Mouse (Mus musculus) heart, postnatal 14 days (tissue): ENCODE data around the gene Dusp15. TPM values are rescaled to one million over a fixed set of nuclear protein-coding genes. Genes with fewer than 3 reads are reported as not detected.

Experiments used
- DNase-seq, 2 experiments: peaks; one replicate each; pipeline ENCODE4 v3.0.0; 2021 to 2022
- intact Hi-C: fragments of 180-260 bp; cut with DNase I; formaldehyde crosslinking; loops from one replicate; pipeline ENCODE4 v1.15.1; 2025
- total RNA-seq, 2 experiments: library from RNA; stranded (reverse); gene quantifications; 2 replicates each; pipeline ENCODE4 v1.2.3; 2021

The Dusp15 gene
- total RNA-seq, 2 experiments from 2014 or later: 0.22 TPM; not detected in 1

DNA sequence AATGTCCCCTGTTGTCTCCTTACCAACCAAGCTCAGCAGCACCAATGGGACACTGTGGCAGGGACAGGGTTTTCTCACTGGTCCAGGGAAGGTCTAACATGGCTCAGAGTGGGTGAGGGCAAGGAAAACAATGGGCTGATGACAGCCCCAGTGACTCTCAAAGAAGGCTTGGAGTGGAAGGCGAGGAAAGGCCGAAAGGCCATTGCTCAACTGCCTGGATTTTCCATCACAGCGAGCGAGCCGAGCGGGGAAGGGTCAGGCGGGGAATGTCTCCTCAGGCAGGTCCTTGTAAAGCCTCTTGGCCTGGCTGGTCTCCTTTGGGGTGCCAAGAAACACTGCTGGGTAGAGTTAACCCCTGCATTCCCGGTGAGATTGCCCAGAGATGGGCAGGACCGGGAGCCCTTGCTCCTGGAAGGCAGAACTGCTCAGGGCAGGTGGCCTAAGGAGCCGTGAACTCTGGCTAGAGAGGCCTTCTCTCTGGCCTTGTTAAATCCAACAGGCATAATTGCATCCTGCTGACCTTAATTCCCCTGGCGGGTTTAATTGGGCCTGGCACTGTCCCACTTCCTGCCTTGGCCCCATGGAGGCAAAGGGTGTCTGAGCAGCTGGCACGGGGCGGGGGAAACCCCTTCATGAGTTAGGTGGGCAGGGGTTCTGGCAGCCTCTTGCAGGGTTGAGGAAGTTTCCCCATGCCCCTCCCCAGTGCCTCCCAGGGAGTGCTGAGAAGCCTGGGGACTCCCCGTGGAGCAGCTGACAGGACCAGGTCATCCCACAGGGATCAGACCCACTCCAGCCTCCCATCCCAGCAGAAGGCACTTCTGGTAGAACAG is 44.2 kb downstream of the Dusp15 start:
- DNase-seq: no peak
- intact Hi-C loops: no loop called here

- intact Hi-C loops: no loop called here
Observed at GRCm38 (mm10) chr2:152906274-152907037, 45.0 kb downstream of the Dusp15 start.

DNA sequence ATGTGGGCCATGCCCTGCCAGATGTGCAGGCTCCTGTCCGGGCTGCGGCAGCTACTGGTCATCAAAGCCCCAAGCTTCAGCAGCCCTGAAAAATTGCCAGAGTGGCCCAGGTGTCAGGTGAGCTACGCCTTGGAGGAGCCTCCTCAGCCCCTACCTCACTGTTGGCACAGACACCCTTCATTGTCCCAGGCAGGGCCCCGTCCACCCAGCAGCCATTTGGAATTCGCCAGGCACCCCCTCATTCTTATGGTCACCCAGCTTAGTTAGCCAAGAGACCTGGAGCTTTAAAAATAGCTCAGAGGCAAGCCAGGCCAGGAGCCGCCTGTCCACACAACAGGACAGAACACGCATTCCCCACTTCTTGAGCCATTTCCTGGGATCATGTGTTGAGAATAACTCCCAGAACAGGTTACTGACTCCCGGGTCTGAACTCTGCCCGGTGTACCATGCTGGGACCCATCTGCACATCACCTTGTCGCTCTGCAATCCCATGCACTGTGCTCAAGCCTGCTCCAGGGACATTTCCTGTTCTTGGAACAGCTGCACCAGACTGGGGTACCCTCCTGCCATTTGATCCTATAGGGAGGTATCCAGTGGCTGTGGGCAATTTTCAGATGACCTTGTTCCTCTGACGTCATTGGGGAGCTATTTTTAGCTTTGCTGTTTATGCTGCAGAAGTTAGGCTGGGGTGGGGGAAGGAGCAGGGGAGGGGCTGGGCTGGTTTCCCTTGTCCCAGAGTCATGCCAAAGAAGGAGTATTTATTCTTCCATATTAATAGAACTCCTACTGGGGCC is 46.3 kb downstream of the Dusp15 start:
- intact Hi-C loops: no loop called here
- peak in 1 of 2 experiments; percentile 58 for DNase-seq

More at GRCm38 (mm10) chr2:152906274-152907037, 45.0 kb downstream of the Dusp15 start:
- no peak for DNase-seq

DNA sequence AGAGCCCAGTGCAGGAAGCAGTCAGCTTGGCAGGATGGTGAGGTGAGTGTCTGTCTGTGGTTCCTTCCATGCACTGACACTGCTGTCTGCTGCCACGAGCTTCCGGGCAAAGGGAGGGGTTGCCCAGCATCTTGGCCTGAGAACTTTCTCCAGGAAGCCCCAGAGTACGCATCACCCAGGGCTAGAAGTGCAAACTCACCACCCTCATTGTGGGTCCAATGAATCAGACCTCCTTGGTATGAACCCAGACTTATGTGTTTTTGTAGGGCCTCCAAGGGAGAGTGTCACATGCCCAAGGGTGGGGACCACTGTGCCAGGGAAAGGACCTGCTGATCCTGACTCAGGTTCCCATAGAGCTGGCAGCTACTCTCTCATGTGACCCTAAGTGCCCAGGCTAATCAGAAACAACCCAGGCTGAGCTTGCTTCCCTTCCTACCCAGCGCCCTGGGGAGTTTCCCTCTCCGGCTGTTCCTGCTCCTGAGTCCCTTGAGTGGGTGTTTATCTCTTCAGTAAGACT is 47.3 kb downstream of the Dusp15 start:
- no peak for DNase-seq
- intact Hi-C loops: no loop called here

DNA sequence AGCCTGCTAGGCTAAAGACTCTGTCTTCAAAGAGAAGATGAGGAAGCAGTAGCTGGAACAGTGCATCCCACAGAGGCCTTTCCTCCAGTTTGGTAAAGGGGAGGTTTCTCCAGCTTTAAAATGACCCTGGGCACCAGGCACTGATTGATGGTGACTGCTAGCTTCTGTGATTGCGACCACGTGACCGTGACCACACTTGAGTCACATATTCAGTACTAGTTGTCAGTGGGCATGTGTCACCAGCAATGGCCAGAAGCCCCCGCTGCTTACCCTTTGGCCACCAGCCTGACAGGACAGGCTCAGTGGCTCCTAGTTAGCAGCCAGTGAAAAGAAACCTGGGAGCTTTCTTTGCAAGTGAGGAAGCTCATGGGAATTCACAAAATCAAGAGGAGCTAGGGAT is 47.9 kb downstream of the Dusp15 start:
- no peak for DNase-seq
- intact Hi-C loops: no loop called here

- no peak for DNase-seq
- intact Hi-C loops: no loop called here
Observed at GRCm38 (mm10) chr2:152902658-152903057, 48.8 kb downstream of the Dusp15 start.

DNA sequence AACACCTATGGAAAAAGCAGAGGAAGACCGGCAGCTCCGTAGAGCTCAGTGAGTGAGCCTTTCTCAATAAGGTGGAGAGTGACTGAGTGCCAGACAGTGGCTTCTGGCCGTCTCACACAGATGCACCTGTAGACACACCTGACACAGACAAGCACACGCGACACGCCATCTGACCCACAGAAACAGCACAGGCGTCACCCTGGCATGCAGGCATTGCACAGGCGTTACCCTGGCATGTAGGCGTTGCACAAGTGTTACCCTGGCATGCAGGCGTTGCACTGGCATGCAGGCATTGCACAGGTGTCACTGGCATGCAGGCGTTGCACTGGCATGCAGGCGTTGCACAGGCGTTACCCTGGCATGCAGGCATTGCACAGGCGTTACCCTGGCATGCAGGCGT is 50.2 kb downstream of the Dusp15 start:
- intact Hi-C loops: no loop called here
- no peak for DNase-seq

DNA sequence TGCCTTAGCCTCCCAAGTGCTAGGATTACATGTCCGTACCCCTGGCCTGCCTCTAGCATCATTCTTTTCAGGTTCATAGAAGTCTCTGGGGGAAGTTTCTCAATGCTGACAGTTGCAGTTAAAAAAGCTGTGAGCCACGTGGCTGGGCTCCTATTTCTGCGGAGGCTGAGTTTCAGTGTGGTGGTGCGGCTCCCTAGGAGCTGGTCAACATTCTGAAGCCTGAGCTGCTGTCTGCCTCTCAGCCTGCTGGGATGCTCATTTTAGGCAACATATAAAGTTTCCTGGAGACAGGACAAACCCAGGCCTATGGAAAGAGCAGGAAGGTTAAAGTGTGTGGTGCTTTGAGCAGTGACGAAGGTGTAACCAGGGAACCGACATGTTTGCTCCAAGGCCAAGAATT is 52.5 kb downstream of the Dusp15 start:
- no peak for DNase-seq
- intact Hi-C loops: no loop called here

DNA sequence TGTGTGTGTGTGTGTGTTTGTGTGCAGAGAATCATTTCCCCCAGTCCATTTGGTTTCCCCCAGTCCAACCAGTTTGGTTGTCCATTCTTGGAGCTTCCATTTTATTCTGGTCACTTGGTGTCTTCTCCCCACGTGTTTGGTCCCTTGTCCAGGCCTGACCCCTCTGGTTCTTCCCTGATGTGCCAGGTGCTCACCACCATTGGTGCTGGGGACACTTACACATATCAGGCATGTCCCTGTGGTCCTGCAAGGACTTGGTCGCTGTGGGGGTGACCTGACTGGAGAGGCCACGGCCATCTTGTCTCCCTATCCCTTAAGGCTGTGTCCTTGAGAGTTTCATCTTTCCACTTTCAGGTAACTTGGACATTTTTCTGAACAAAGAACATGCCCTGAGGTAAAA is 54.6 kb downstream of the Dusp15 start:
- intact Hi-C loops: no loop called here
- no peak for DNase-seq

- intact Hi-C loops: no loop called here
- no peak for DNase-seq
Observed at GRCm38 (mm10) chr2:152895834-152896233, 55.7 kb downstream of the Dusp15 start.

Other genes with a start within 250 kb of the Dusp15 start
- gene Id1, start 215.4 kb downstream of the Dusp15 start, total RNA-seq: 10 to 100 TPM; 82.1 to 85.3 TPM
- gene Cox4i2, start 197.5 kb downstream of the Dusp15 start, total RNA-seq: 10 to 100 TPM; 17.8 to 19.1 TPM
- 10 to 100 TPM; 79.8 to 92.2 TPM for gene Bcl2l1, start 120.0 kb downstream of the Dusp15 start, total RNA-seq
- 1 to 10 TPM; 4.4 to 8.5 TPM for gene Tpx2, start 103.7 kb downstream of the Dusp15 start, total RNA-seq
- gene Mylk2, start 40.3 kb downstream of the Dusp15 start, total RNA-seq: under 1 TPM; 0.34 to 0.41 TPM
- gene Foxs1, start 18.5 kb downstream of the Dusp15 start, total RNA-seq: 1 to 10 TPM; 6.0 to 6.7 TPM
- gene Ttll9, start 10.8 kb upstream of the Dusp15 start, total RNA-seq: not detected
- gene Pdrg1, start 63.7 kb upstream of the Dusp15 start, total RNA-seq: 10 to 100 TPM; 91.1 to 98.4 TPM
- not detected for gene Xkr7, start 80.2 kb upstream of the Dusp15 start, total RNA-seq
- gene Ccm2l, start 114.3 kb upstream of the Dusp15 start, total RNA-seq: 10 to 100 TPM; 23.1 to 25.4 TPM
- gene Hck, start 156.8 kb upstream of the Dusp15 start, total RNA-seq: 1 to 10 TPM in 1 of 2 experiments, under 1 TPM in 1; 0.73 to 1.1 TPM
- 10 to 100 TPM; 51.4 to 57.0 TPM for gene Tm9sf4, start 209.6 kb upstream of the Dusp15 start, total RNA-seq